Mouse (Mus musculus): ENCODE data around the gene Tmem253. TPM values are rescaled to one million over a fixed set of nuclear protein-coding genes. Genes with fewer than 3 reads are reported as not detected.
A peak's percentile ranks its signal among the peaks of the same experiment; 100 is the strongest.

Gene Tmem253
- total and polyA plus RNA-seq, 3 experiments: 0.64 to 1.9 TPM; not detected in 1

- peaks cover 0 to 17% of the 10 kb centered on the region in 2 experiments for H3K36me3 ChIP-seq (replicated peaks in 1 of 2; ENCODE audit: control insufficient read depth in 1 of 2, insufficient read depth in 1 of 2, low read length in 1 of 2)
- TF ChIP-seq UBTF (IDR thresholded peaks at IDR 0.05; ENCODE audit: low read depth, low read length) (no peak), RAD21 (IDR thresholded peaks at IDR 0.05; ENCODE audit: low read depth, low read length) (no peak), ZNF384 (IDR thresholded peaks at IDR 0.05; ENCODE audit: low read depth, low read length) (no peak), MAX (IDR thresholded peaks at IDR 0.05; ENCODE audit: low read length) (no peak), ZMIZ1 (IDR thresholded peaks at IDR 0.05; ENCODE audit: low read depth, low read length) (no peak), PAX5 (IDR thresholded peaks at IDR 0.05; ENCODE audit: low read length) (no peak), ZC3H11A (IDR thresholded peaks at IDR 0.05; ENCODE audit: low read depth, low read length) (no peak), JUN (IDR thresholded peaks at IDR 0.05; ENCODE audit: insufficient read depth, low read depth, low read length) (no peak), NRF1 (IDR thresholded peaks at IDR 0.05; ENCODE audit: low read depth, low read length) (no peak), SIN3A (IDR thresholded peaks at IDR 0.05; ENCODE audit: low read length) (no peak), KAT2A (IDR thresholded peaks at IDR 0.05; ENCODE audit: insufficient replicate concordance, low read length) (no peak)
- H3K27me3 ChIP-seq (replicated peaks): no peaks in the 10 kb centered on the region
- no peaks in the 10 kb centered on the region for H3K9me3 ChIP-seq (replicated peaks; ENCODE audit: low read length)
- no peak overlapping the region for H3K27ac ChIP-seq (ENCODE audit: insufficient read depth, low read depth)
- no peak for DNase-seq (ENCODE audit: extremely low read depth)
- H3K4me2 ChIP-seq (ENCODE audit: insufficient read depth, low read depth, poor library complexity, severe bottlenecking): no peak overlapping the region
- in situ Hi-C loops (cut with MboI; ENCODE audit: low pct_ligation_motif_present, low pct_unique_long_range_greater_than_20kb, low sequenced_read_pairs): no loop called here
- H3K4me1 ChIP-seq (ENCODE audit: control insufficient read depth in 1 of 2, insufficient read depth in 2 of 2): peaks cover 21 to 55% of the 10 kb centered on the region in 2 experiments
- no peaks in the 10 kb centered on the region; the same call in 1 of the 2 replicates for H3K79me2 ChIP-seq (replicated peaks; ENCODE audit: control insufficient read depth, extremely low read depth, insufficient read depth, poor library complexity, severe bottlenecking)
- dilution Hi-C loops (cut with MboI; ENCODE audit: extremely low pct_ligation_motif_present, extremely low pct_unique_long_range_greater_than_20kb, low sequenced_read_pairs): no loop called here
- H3K9ac ChIP-seq (ENCODE audit: insufficient read depth, low read depth): no peak overlapping the region
- no peak overlapping the region for H3K4me3 ChIP-seq (replicated peaks in 1 of 3; ENCODE audit: low read depth in 2 of 3, low read length in 2 of 3, poor library complexity in 1 of 3)
Observed at GRCm38 (mm10) chr14:52017662-52018061, 2.2 kb downstream of the Tmem253 start.

- no peaks in the 10 kb centered on the region for H3K9me3 ChIP-seq (replicated peaks; ENCODE audit: low read length)
- H3K4me2 ChIP-seq (ENCODE audit: insufficient read depth, low read depth, poor library complexity, severe bottlenecking): peak overlapping the region; percentile 63
- in situ Hi-C loops (cut with MboI; ENCODE audit: low pct_ligation_motif_present, low pct_unique_long_range_greater_than_20kb, low sequenced_read_pairs) (no loop called here), dilution Hi-C loops (cut with MboI; ENCODE audit: extremely low pct_ligation_motif_present, extremely low pct_unique_long_range_greater_than_20kb, low sequenced_read_pairs) (no loop called here)
- H3K79me2 ChIP-seq (replicated peaks; ENCODE audit: control insufficient read depth, extremely low read depth, insufficient read depth, poor library complexity, severe bottlenecking): no peaks in the 10 kb centered on the region; the same call in 1 of the 2 replicates
- H3K27ac ChIP-seq (ENCODE audit: insufficient read depth, low read depth): no peak overlapping the region
- H3K4me1 ChIP-seq (ENCODE audit: control insufficient read depth in 1 of 2, insufficient read depth in 2 of 2): peaks cover 21 to 51% of the 10 kb centered on the region in 2 experiments
- H3K9ac ChIP-seq (ENCODE audit: insufficient read depth, low read depth): peak overlapping the region; percentile 94; the same call in 1 of the 2 replicates
- peak overlapping the region in 2 of 3 experiments; percentile 67 to 72 for H3K4me3 ChIP-seq (replicated peaks in 1 of 3; ENCODE audit: low read depth in 2 of 3, low read length in 2 of 3, poor library complexity in 1 of 3)
- TF ChIP-seq ZKSCAN1 (IDR thresholded peaks at IDR 0.05; ENCODE audit: borderline replicate concordance, low read depth, low read length) (peak; percentile 84), HCFC1 (IDR thresholded peaks at IDR 0.05; ENCODE audit: low read depth, low read length) (no peak)
- DNase-seq (ENCODE audit: extremely low read depth): no peak
- peaks cover 0 to 17% of the 10 kb centered on the region in 2 experiments for H3K36me3 ChIP-seq (replicated peaks in 1 of 2; ENCODE audit: control insufficient read depth in 1 of 2, insufficient read depth in 1 of 2, low read length in 1 of 2)
- H3K27me3 ChIP-seq (replicated peaks): no peaks in the 10 kb centered on the region
Observed at GRCm38 (mm10) chr14:52018248-52019050, 3.0 kb downstream of the Tmem253 start.

Measured in CH12.LX (cell line).